Mouse (Mus musculus): Measurements from ENCODE around the gene Il4ra. TPM values are rescaled to one million over a fixed set of nuclear protein-coding genes. Genes with fewer than 3 reads are reported as not detected.

Il4ra gene
- 2.5 TPM for polyA plus RNA-seq (2014; fragmentation: Illumina TruSeq; extraction: RNeasy Lipid Tissue Mini Kit (QIAGEN cat#74804); ENCODE audit: low read depth, low replicate concordance)

GRCm38 (mm10) chr7:125551766-125552709 is at the start of gene Il4ra:
Il4ra (plus strand) TSS chr7:125552120.

GRCm38 (mm10) chr7:125603185-125603631 is 51.3 kb downstream of the Il4ra start, which contains the start of gene Il21r:
Il21r (plus strand) TSS chr7:125603429.

Other genes starting within 250 kb of the Il4ra start
- 0.56 TPM for gene Kdm8, start 107.4 kb upstream of the Il4ra start, polyA plus RNA-seq (2014; fragmentation: Illumina TruSeq; extraction: RNeasy Lipid Tissue Mini Kit (QIAGEN cat#74804); ENCODE audit: low read depth, low replicate concordance)
- gene Nsmce1, start 60.5 kb upstream of the Il4ra start, polyA plus RNA-seq (2014; fragmentation: Illumina TruSeq; extraction: RNeasy Lipid Tissue Mini Kit (QIAGEN cat#74804); ENCODE audit: low read depth, low replicate concordance): 14.3 TPM
- gene Il21r, start 51.3 kb downstream of the Il4ra start, polyA plus RNA-seq (2014; fragmentation: Illumina TruSeq; extraction: RNeasy Lipid Tissue Mini Kit (QIAGEN cat#74804); ENCODE audit: low read depth, low replicate concordance): 0.19 TPM
- 2.3 TPM for gene Gtf3c1, start 155.7 kb downstream of the Il4ra start, polyA plus RNA-seq (2014; fragmentation: Illumina TruSeq; extraction: RNeasy Lipid Tissue Mini Kit (QIAGEN cat#74804); ENCODE audit: low read depth, low replicate concordance)
- gene D430042O09Rik, start 155.8 kb downstream of the Il4ra start, polyA plus RNA-seq (2014; fragmentation: Illumina TruSeq; extraction: RNeasy Lipid Tissue Mini Kit (QIAGEN cat#74804); ENCODE audit: low read depth, low replicate concordance): 3.4 TPM

Measured in liver, adult 10 weeks (tissue).